1 mouse cellular context compared by ENCODE assay signal in the genomic region with DNA sequence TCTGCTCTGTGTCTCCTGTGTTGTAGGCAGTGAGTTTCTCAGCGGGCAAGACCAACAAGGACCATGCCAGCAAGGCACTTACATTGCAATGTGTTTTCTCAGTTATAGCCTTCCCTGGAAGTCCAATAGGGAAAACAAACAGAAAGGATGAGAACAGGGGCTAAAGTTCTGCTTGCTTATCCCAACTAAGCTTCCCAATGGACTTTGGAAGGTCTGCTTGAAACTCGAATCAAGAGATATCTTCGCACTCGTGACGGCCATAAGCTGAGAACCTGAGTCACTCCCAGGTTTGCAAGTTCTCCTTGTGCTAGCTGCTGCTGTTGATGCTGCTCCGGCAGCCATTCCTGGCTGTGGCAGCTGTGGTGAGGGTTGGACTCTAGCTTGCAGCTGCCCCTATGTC.
TF ChIP-seq lines count a peak whose summit lies in the region.

No protein-coding gene starts in this region.

TF ChIP-seq in myocyte, 11 proteins besides CTCF, POLR2A, EP300 and RAD21 (continued from another document):
- no peak for TF ChIP-seq TCF12 (IDR thresholded peaks at IDR 0.05; ENCODE audit: insufficient read depth, poor library complexity, severe bottlenecking)
- TF ChIP-seq E2F4 (IDR thresholded peaks at IDR 0.05; ENCODE audit: insufficient read depth), result no peak
